Mouse (Mus musculus) forebrain, postnatal 0 days (tissue): ENCODE measurements at regions not wholly inside any gene's neighbourhood (a gene's known extent, or its start where the extent isn't known, plus 50 kb on each side); places are given as distances from the start of the nearest gene placed in this dataset.

ENCODE experiments used
- ATAC-seq: fragments of 200-750 bp; cut with Nextera tagmentation; 2 replicates; pipeline ENCODE4 v1.8.0; 2017; ENCODE audit warnings: mild to moderate bottlenecking, moderate library complexity
- DNase-seq: peaks from one replicate; pipeline ENCODE4 v3.0.0-alpha.2; 2015
- H3K27ac ChIP-seq: fragments of 300-500 bp; sonication (generic); 2 replicates; pipeline ENCODE4 v1.5.1; 2014; ENCODE audit warnings: low read depth, mild to moderate bottlenecking, antibody characterized with exemption, low read length, moderate library complexity, mixed read lengths
- H3K27me3 ChIP-seq: fragments of 300-500 bp; sonication (generic); 2 replicates; pipeline ENCODE4 v1.6.1; 2014; ENCODE audit warnings: mild to moderate bottlenecking, low read length, mixed read lengths; ENCODE audit not compliant: insufficient read depth
- H3K36me3 ChIP-seq: fragments of 300-500 bp; sonication (generic); 2 replicates; pipeline ENCODE4 v1.6.1; 2014; ENCODE audit warnings: mild to moderate bottlenecking, moderate library complexity; ENCODE audit not compliant: insufficient read depth
- H3K4me1 ChIP-seq: fragments of 300-500 bp; sonication (generic); 2 replicates; pipeline ENCODE4 v1.6.1; 2014; ENCODE audit warnings: antibody characterized with exemption; ENCODE audit not compliant: insufficient read depth
- H3K4me2 ChIP-seq: fragments of 300-500 bp; sonication (generic); 2 replicates; pipeline ENCODE4 v1.6.1; 2014; ENCODE audit warnings: low read depth, mild to moderate bottlenecking, moderate library complexity
- H3K4me3 ChIP-seq: fragments of 300-500 bp; sonication (generic); 2 replicates; pipeline ENCODE4 v1.5.1; 2014; ENCODE audit warnings: low read depth, low read length, mixed read lengths
- H3K9ac ChIP-seq: fragments of 300-500 bp; sonication (generic); 2 replicates; pipeline ENCODE4 v1.6.1; 2014; ENCODE audit warnings: mild to moderate bottlenecking
- H3K9me3 ChIP-seq: fragments of 300-500 bp; sonication (generic); 2 replicates; pipeline ENCODE4 v1.6.1; 2016; ENCODE audit warnings: low read length
- CTCF ChIP-seq: sonication (generic); IDR thresholded peaks from 2 replicates; pipeline ENCODE4 v1.5.1; 2016; ENCODE audit warnings: antibody characterized with exemption, control low read depth, low read depth
- WGBS: fragments of 180-500 bp; shearing (Covaris S2); extraction: QIAGEN DNeasy Blood & Tissue Kit; methylation state at CpG from one replicate; pipeline ENCODE4 v1.1.7; 2014; 5-methylcytosine and 5-hydroxymethylcytosine counted together

DNA sequence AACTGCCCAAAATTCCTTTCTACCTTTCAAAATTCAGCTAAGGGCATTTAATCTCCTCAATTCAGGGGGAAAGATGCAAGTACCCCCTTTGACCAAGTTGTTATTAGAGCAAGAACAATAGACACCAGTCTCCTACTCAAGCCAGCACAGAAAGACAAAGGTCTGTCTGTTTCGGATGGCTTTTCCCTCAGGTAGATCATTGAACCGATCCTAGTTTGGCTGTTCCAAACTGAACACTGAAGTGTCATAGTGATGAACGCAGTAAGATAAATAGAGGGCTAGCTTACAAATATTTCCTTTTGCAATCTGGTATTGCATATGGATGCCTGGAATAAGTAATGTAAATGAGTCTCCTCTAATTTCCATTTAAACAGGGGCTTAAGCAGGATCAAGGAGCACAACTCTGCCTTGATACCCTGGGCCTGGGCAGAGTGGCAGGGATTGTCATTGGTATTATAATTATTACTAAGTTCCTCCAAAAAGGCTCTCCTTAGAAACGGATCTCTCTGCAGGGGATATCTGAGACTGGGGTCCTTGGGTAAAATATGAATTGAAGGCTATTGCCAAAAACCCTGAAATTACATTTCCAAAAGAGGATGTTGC, 452.6 kb downstream of the Adgrl2 start:
- H3K9me3 ChIP-seq: no peaks in the 10 kb centered on the region
- WGBS: 12% methylated on average over 4 of the region's 4 CpGs
- no peaks in the 10 kb centered on the region for H3K27me3 ChIP-seq
- H3K9ac ChIP-seq: no peak overlapping the region
- H3K4me1 ChIP-seq: no peaks in the 10 kb centered on the region
- DNase-seq (no peak), ATAC-seq (no peak)
- no peak for TF ChIP-seq CTCF
- H3K4me3 ChIP-seq: no peak overlapping the region
- no peak overlapping the region for H3K4me2 ChIP-seq
- H3K36me3 ChIP-seq: no peaks in the 10 kb centered on the region
- no peak overlapping the region for H3K27ac ChIP-seq

DNA sequence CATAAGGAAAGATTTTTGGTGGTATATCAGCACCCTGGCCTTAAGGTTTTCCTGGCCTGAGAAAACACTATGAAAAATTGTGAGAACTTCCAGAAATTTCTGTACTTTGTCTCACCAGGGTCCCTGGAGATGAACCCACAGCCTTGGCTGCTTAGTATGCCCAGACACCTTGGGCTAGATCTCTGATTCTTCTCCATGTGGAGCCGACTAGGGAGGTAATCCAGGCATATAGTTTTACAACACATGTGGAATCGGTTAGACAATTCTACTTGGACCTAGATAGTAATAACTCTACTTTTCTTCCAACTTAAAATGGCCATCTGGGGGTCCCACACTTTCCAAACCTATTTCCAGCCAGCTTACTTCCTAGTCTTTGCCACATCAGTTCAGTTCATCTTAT, 460.5 kb downstream of the Adgrl2 start:
- H3K9ac ChIP-seq: no peak overlapping the region
- H3K4me3 ChIP-seq: no peak overlapping the region
- H3K27ac ChIP-seq: no peak overlapping the region
- ATAC-seq: no peak
- no peak overlapping the region for H3K4me2 ChIP-seq
- 99% methylated on average over 2 of the region's 2 CpGs for WGBS
- H3K36me3 ChIP-seq: no peaks in the 10 kb centered on the region
- no peak for TF ChIP-seq CTCF
- H3K4me1 ChIP-seq: no peaks in the 10 kb centered on the region
- no peaks in the 10 kb centered on the region for H3K27me3 ChIP-seq
- no peaks in the 10 kb centered on the region for H3K9me3 ChIP-seq
- no peak for DNase-seq

- no peak for ATAC-seq
- Histone ChIP-seq H3K9ac (no peak overlapping the region), H3K36me3 (no peaks in the 10 kb centered on the region), H3K4me3 (no peak overlapping the region), H3K27me3 (no peaks in the 10 kb centered on the region), H3K9me3 (no peaks in the 10 kb centered on the region), H3K4me2 (no peak overlapping the region), H3K27ac (no peak overlapping the region), H3K4me1 (no peaks in the 10 kb centered on the region)
- 92% methylated on average over 5 of the region's 5 CpGs for WGBS
- no peak for TF ChIP-seq CTCF
- no peak for DNase-seq
Observed at GRCm38 (mm10) chr3:148510381-148510780, 480.0 kb downstream of the Adgrl2 start.

GRCm38 (mm10) chr3:148504928-148505327, 485.4 kb downstream of the Adgrl2 start:
- TF ChIP-seq CTCF: no peak
- Histone ChIP-seq H3K27ac (no peak overlapping the region), H3K9me3 (no peaks in the 10 kb centered on the region), H3K4me2 (no peak overlapping the region), H3K9ac (no peak overlapping the region), H3K27me3 (no peaks in the 10 kb centered on the region), H3K4me1 (no peaks in the 10 kb centered on the region), H3K4me3 (no peak overlapping the region), H3K36me3 (no peaks in the 10 kb centered on the region)
- ATAC-seq (no peak), DNase-seq (no peak)
- 96% methylated on average over 2 of the region's 2 CpGs for WGBS

- Histone ChIP-seq H3K36me3 (no peaks in the 10 kb centered on the region), H3K27me3 (no peaks in the 10 kb centered on the region), H3K9ac (no peak overlapping the region), H3K4me1 (no peaks in the 10 kb centered on the region), H3K4me3 (no peak overlapping the region), H3K9me3 (no peaks in the 10 kb centered on the region), H3K4me2 (no peak overlapping the region), H3K27ac (no peak overlapping the region)
- 80% methylated on average over 1 of the region's 1 CpGs for WGBS
- ATAC-seq (no peak), DNase-seq (no peak)
- no peak for TF ChIP-seq CTCF
Observed at GRCm38 (mm10) chr3:148503432-148503831, 486.9 kb downstream of the Adgrl2 start.

- 66% methylated on average over 3 of the region's 3 CpGs for WGBS
- no peak overlapping the region for H3K4me2 ChIP-seq
- H3K9me3 ChIP-seq: no peaks in the 10 kb centered on the region
- DNase-seq (no peak), ATAC-seq (no peak)
- H3K4me1 ChIP-seq: no peaks in the 10 kb centered on the region
- no peak overlapping the region for H3K9ac ChIP-seq
- no peak overlapping the region for H3K27ac ChIP-seq
- no peaks in the 10 kb centered on the region for H3K36me3 ChIP-seq
- no peak overlapping the region for H3K4me3 ChIP-seq
- no peaks in the 10 kb centered on the region for H3K27me3 ChIP-seq
- TF ChIP-seq CTCF: no peak
Observed at GRCm38 (mm10) chr3:148501801-148502200, 488.6 kb downstream of the Adgrl2 start.

GRCm38 (mm10) chr3:148496672-148497071, 493.7 kb downstream of the Adgrl2 start:
- TF ChIP-seq CTCF: no peak
- no peaks in the 10 kb centered on the region for H3K4me1 ChIP-seq
- ATAC-seq (no peak), DNase-seq (no peak)
- H3K36me3 ChIP-seq: no peaks in the 10 kb centered on the region
- H3K9ac ChIP-seq: no peak overlapping the region
- no peak overlapping the region for H3K4me3 ChIP-seq
- no peak overlapping the region for H3K4me2 ChIP-seq
- H3K27ac ChIP-seq: no peak overlapping the region
- WGBS: 75% methylated on average over 5 of the region's 5 CpGs
- H3K27me3 ChIP-seq: no peaks in the 10 kb centered on the region
- no peaks in the 10 kb centered on the region for H3K9me3 ChIP-seq

- Histone ChIP-seq H3K9ac (no peak overlapping the region), H3K4me1 (no peaks in the 10 kb centered on the region), H3K27me3 (no peaks in the 10 kb centered on the region), H3K36me3 (no peaks in the 10 kb centered on the region), H3K9me3 (no peaks in the 10 kb centered on the region), H3K4me3 (no peak overlapping the region), H3K27ac (no peak overlapping the region), H3K4me2 (no peak overlapping the region)
- TF ChIP-seq CTCF: no peak
- no peak for ATAC-seq
- 86% methylated on average over 3 of the region's 3 CpGs for WGBS
- DNase-seq: no peak
Observed at GRCm38 (mm10) chr3:148491287-148491686, 499.1 kb downstream of the Adgrl2 start.
